Mouse (Mus musculus): Measurements from ENCODE around the gene Tmem141. TPM values are rescaled to one million over a fixed set of nuclear protein-coding genes. Genes with fewer than 3 reads are reported as not detected.

Gene Tmem141
- polyA plus RNA-seq, 1 experiment from 2014 or later, result 20.5 TPM

- Histone ChIP-seq H3K4me1 (ENCODE audit: control insufficient read depth, insufficient read depth, low read length) (no peaks in the 10 kb centered on the region), H3K4me2 (ENCODE audit: low read depth) (no peak overlapping the region), H3K27ac (ENCODE audit: low read depth, low read length) (no peak overlapping the region), H3K36me3 (ENCODE audit: control insufficient read depth, insufficient read depth, low read length) (peaks cover 32% of the 10 kb centered on the region), H3K9ac (ENCODE audit: low read length) (no peak overlapping the region), H3K9me3 (ENCODE audit: control insufficient read depth, low read length) (no peaks in the 10 kb centered on the region), H3K4me3 (ENCODE audit: low read depth, low read length) (no peak overlapping the region), H3K27me3 (ENCODE audit: control insufficient read depth, insufficient read depth, low read length) (no peaks in the 10 kb centered on the region)
- DNase-seq (ENCODE audit: low spot score), result no peak
- WGBS, result 96% methylated on average over 5 of the region's 5 CpGs
- no peak for ATAC-seq (ENCODE audit: insufficient read depth, low FRiP score, low TSS enrichment)
Measured at GRCm38 (mm10) chr2:25596765-25597510, 24.9 kb downstream of the Tmem141 start.

DNA sequence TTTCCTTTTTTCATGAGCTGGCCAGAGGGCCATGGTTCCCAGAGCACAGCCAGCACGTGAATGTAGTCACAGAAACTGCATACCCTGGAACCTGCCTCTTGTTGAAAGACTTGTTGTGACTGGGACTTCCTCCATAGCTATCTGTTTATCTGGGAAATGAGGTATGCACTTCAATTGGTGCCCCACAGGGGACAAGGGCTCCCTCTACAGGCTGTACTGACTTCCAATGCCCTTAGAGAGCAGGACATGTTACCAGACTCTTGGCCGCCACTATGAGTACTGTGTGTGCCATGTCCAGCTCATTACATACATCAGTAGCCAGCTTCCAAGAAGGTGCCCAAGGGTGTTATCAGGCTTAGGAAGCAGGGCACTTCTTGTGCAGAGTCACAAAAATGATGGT is 29.9 kb downstream of the Tmem141 start:
- Histone ChIP-seq H3K36me3 (ENCODE audit: control insufficient read depth, insufficient read depth, low read length) (peaks cover 13% of the 10 kb centered on the region), H3K4me1 (ENCODE audit: control insufficient read depth, insufficient read depth, low read length) (no peaks in the 10 kb centered on the region), H3K4me2 (ENCODE audit: low read depth) (no peak overlapping the region), H3K27me3 (ENCODE audit: control insufficient read depth, insufficient read depth, low read length) (no peaks in the 10 kb centered on the region), H3K4me3 (ENCODE audit: low read depth, low read length) (no peak overlapping the region), H3K27ac (ENCODE audit: low read depth, low read length) (no peak overlapping the region), H3K9ac (ENCODE audit: low read length) (no peak overlapping the region), H3K9me3 (ENCODE audit: control insufficient read depth, low read length) (no peaks in the 10 kb centered on the region)
- ATAC-seq (ENCODE audit: insufficient read depth, low FRiP score, low TSS enrichment), result no peak
- DNase-seq (ENCODE audit: low spot score), result no peak
- WGBS, result 79% methylated on average over 2 of the region's 2 CpGs

DNA sequence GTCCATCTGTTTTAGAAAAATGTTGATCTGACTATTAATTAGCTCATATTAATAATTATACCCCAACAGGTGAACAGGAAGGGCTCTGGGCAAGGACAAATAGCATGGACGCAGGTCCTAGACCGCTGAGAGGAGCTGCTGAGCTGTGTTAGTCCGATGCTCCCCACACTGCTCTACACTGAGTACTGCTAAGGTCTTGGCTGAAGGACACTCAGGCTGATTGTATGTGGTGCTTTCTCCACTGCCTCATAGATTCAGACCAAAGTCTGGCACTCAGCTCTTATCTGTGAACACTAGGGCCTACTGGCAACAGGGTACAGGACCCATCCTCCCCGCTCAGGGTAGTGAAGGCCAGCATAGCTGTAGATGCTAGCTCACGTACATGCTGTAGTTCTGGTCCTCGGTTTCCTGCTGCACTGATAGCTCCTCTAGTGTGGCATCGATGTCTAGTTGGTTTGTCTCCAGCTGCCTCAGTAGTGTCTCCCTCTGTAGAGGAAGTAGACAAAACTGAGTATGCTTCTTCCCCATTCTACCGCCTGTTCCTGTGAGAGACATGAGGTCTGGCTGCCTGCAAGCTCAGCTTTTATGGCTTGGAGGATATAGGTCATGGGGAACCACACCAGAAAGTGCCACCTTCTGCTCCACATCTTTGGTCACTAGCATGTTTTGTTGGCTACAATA is 33.4 kb downstream of the Tmem141 start:
- Histone ChIP-seq H3K27me3 (ENCODE audit: control insufficient read depth, insufficient read depth, low read length) (no peaks in the 10 kb centered on the region), H3K9me3 (ENCODE audit: control insufficient read depth, low read length) (no peaks in the 10 kb centered on the region), H3K4me2 (ENCODE audit: low read depth) (no peak overlapping the region), H3K4me1 (ENCODE audit: control insufficient read depth, insufficient read depth, low read length) (no peaks in the 10 kb centered on the region), H3K4me3 (ENCODE audit: low read depth, low read length) (no peak overlapping the region), H3K9ac (ENCODE audit: low read length) (no peak overlapping the region), H3K36me3 (ENCODE audit: control insufficient read depth, insufficient read depth, low read length) (peaks cover 14% of the 10 kb centered on the region), H3K27ac (ENCODE audit: low read depth, low read length) (no peak overlapping the region)
- ATAC-seq (ENCODE audit: insufficient read depth, low FRiP score, low TSS enrichment) (no peak), DNase-seq (ENCODE audit: low spot score) (no peak)
- WGBS, result 96% methylated on average over 8 of the region's 8 CpGs

DNA sequence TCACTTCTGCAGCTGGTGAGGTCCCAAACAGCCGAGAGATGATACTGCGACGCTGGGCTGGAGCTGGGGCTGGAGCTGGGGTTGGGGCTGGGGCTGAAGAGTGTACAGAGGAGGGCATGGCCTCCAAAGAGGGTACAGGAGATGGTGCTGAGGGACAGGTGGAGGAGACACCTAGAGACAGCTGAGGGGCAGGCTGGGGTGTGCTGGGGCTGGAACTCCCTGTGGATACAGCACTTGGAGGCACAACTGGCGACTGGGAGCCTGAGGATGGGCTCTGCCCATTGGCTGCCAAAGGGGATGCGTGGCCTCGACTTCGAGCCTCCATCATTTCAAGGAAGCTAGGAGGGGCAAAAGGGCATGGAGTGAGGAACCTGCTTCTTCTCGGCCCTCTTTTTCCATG is 34.5 kb downstream of the Tmem141 start:
- Histone ChIP-seq H3K9ac (ENCODE audit: low read length) (no peak overlapping the region), H3K9me3 (ENCODE audit: control insufficient read depth, low read length) (no peaks in the 10 kb centered on the region), H3K4me2 (ENCODE audit: low read depth) (no peak overlapping the region), H3K4me3 (ENCODE audit: low read depth, low read length) (no peak overlapping the region), H3K27me3 (ENCODE audit: control insufficient read depth, insufficient read depth, low read length) (no peaks in the 10 kb centered on the region), H3K4me1 (ENCODE audit: control insufficient read depth, insufficient read depth, low read length) (peaks cover 6% of the 10 kb centered on the region), H3K36me3 (ENCODE audit: control insufficient read depth, insufficient read depth, low read length) (peaks cover 9% of the 10 kb centered on the region), H3K27ac (ENCODE audit: low read depth, low read length) (no peak overlapping the region)
- ATAC-seq (ENCODE audit: insufficient read depth, low FRiP score, low TSS enrichment), result no peak
- DNase-seq (ENCODE audit: low spot score), result no peak
- WGBS, result 88% methylated on average over 8 of the region's 8 CpGs

- no peak overlapping the region for H3K9ac ChIP-seq (ENCODE audit: low read length)
- WGBS, result 96% methylated on average over 3 of the region's 3 CpGs
Measured at GRCm38 (mm10) chr2:25585601-25586000, 36.2 kb downstream of the Tmem141 start.

GRCm38 (mm10) chr2:25584856-25585255 is 36.9 kb downstream of the Tmem141 start:
- no peaks in the 10 kb centered on the region for H3K9me3 ChIP-seq (ENCODE audit: control insufficient read depth, low read length)
- peaks cover 7% of the 10 kb centered on the region; the same call in 1 of the 2 replicates for H3K36me3 ChIP-seq (ENCODE audit: control insufficient read depth, insufficient read depth, low read length)
- peaks cover 16% of the 10 kb centered on the region for H3K27me3 ChIP-seq (ENCODE audit: control insufficient read depth, insufficient read depth, low read length)
- DNase-seq (ENCODE audit: low spot score) (no peak), ATAC-seq (ENCODE audit: insufficient read depth, low FRiP score, low TSS enrichment) (no peak)
- no peak overlapping the region for H3K27ac ChIP-seq (ENCODE audit: low read depth, low read length)
- peaks cover 9% of the 10 kb centered on the region for H3K4me1 ChIP-seq (ENCODE audit: control insufficient read depth, insufficient read depth, low read length)
- no peak overlapping the region for H3K4me2 ChIP-seq (ENCODE audit: low read depth)
- H3K9ac ChIP-seq (ENCODE audit: low read length), result no peak overlapping the region
- 82% methylated on average over 4 of the region's 4 CpGs for WGBS
- no peak overlapping the region for H3K4me3 ChIP-seq (ENCODE audit: low read depth, low read length)

More at GRCm38 (mm10) chr2:25585601-25586000, 36.2 kb downstream of the Tmem141 start:
- Histone ChIP-seq H3K27ac (ENCODE audit: low read depth, low read length) (no peak overlapping the region), H3K4me1 (ENCODE audit: control insufficient read depth, insufficient read depth, low read length) (peaks cover 9% of the 10 kb centered on the region), H3K36me3 (ENCODE audit: control insufficient read depth, insufficient read depth, low read length) (peaks cover 7% of the 10 kb centered on the region; the same call in 1 of the 2 replicates), H3K9me3 (ENCODE audit: control insufficient read depth, low read length) (no peaks in the 10 kb centered on the region), H3K27me3 (ENCODE audit: control insufficient read depth, insufficient read depth, low read length) (peaks cover 8% of the 10 kb centered on the region), H3K4me2 (ENCODE audit: low read depth) (no peak overlapping the region), H3K4me3 (ENCODE audit: low read depth, low read length) (no peak overlapping the region)
- ATAC-seq (ENCODE audit: insufficient read depth, low FRiP score, low TSS enrichment) (no peak), DNase-seq (ENCODE audit: low spot score) (no peak)

DNA sequence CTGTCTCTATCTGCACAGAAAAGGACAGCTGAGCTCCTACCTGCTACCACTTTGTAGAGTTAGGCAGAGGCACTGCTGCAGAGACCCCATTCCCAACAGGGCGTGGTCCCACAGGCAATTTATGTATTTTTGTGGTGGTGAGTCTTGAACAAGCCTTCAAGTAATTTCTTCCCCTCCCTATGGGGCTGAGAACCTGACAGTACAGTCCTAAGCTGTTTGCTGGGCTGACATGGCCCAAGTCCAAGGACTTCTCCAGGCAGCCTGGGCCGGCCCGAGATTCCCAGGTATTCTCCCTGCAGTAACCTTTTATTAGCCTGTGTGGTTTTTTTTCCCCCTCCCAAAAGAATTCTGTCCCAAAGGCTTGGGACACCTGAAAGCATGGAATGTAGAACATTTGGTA is 37.7 kb downstream of the Tmem141 start:
- WGBS, result 96% methylated on average over 3 of the region's 3 CpGs
- Histone ChIP-seq H3K27me3 (ENCODE audit: control insufficient read depth, insufficient read depth, low read length) (peaks cover 23% of the 10 kb centered on the region), H3K4me3 (ENCODE audit: low read depth, low read length) (no peak overlapping the region), H3K4me1 (ENCODE audit: control insufficient read depth, insufficient read depth, low read length) (peaks cover 15% of the 10 kb centered on the region), H3K36me3 (ENCODE audit: control insufficient read depth, insufficient read depth, low read length) (peaks cover 7% of the 10 kb centered on the region; the same call in 1 of the 2 replicates), H3K9me3 (ENCODE audit: control insufficient read depth, low read length) (no peaks in the 10 kb centered on the region), H3K27ac (ENCODE audit: low read depth, low read length) (no peak overlapping the region), H3K9ac (ENCODE audit: low read length) (no peak overlapping the region), H3K4me2 (ENCODE audit: low read depth) (no peak overlapping the region)
- ATAC-seq (ENCODE audit: insufficient read depth, low FRiP score, low TSS enrichment), result no peak
- no peak for DNase-seq (ENCODE audit: low spot score)

DNA sequence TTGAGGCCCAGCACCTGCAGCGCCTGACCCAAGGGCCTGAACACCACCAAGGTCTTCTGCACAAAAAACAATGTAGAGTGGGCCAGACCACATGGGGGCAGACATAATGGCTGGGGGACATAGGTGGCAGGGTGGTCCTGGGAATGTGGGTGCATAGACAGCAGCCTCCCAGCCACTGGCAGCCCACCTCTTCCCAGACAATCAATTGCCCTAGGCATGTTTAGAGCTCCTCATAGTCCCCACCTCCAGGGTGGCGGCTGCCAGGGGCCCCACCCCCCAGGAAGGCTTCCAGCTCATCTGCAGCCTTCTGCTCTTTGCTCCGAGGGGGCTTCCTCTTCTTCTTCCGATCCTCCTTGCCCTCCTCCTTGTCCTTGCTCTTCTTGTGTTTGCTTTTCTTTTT is 38.2 kb downstream of the Tmem141 start:
- DNase-seq (ENCODE audit: low spot score) (no peak), ATAC-seq (ENCODE audit: insufficient read depth, low FRiP score, low TSS enrichment) (no peak)
- no peaks in the 10 kb centered on the region for H3K9me3 ChIP-seq (ENCODE audit: control insufficient read depth, low read length)
- peaks cover 16% of the 10 kb centered on the region for H3K4me1 ChIP-seq (ENCODE audit: control insufficient read depth, insufficient read depth, low read length)
- WGBS, result 80% methylated on average over 4 of the region's 4 CpGs
- H3K27me3 ChIP-seq (ENCODE audit: control insufficient read depth, insufficient read depth, low read length), result peaks cover 28% of the 10 kb centered on the region
- H3K4me2 ChIP-seq (ENCODE audit: low read depth), result no peak overlapping the region
- H3K36me3 ChIP-seq (ENCODE audit: control insufficient read depth, insufficient read depth, low read length), result peaks cover 7% of the 10 kb centered on the region; the same call in 1 of the 2 replicates
- no peak overlapping the region for H3K27ac ChIP-seq (ENCODE audit: low read depth, low read length)
- no peak overlapping the region for H3K4me3 ChIP-seq (ENCODE audit: low read depth, low read length)
- no peak overlapping the region for H3K9ac ChIP-seq (ENCODE audit: low read length)

GRCm38 (mm10) chr2:25583120-25583481 is 38.7 kb downstream of the Tmem141 start:
- DNase-seq (ENCODE audit: low spot score), result no peak
- Histone ChIP-seq H3K9me3 (ENCODE audit: control insufficient read depth, low read length) (no peaks in the 10 kb centered on the region), H3K27ac (ENCODE audit: low read depth, low read length) (no peak overlapping the region), H3K4me1 (ENCODE audit: control insufficient read depth, insufficient read depth, low read length) (peaks cover 20% of the 10 kb centered on the region), H3K36me3 (ENCODE audit: control insufficient read depth, insufficient read depth, low read length) (peaks cover 7% of the 10 kb centered on the region; the same call in 1 of the 2 replicates), H3K9ac (ENCODE audit: low read length) (no peak overlapping the region), H3K4me3 (ENCODE audit: low read depth, low read length) (no peak overlapping the region), H3K27me3 (ENCODE audit: control insufficient read depth, insufficient read depth, low read length) (peaks cover 33% of the 10 kb centered on the region), H3K4me2 (ENCODE audit: low read depth) (no peak overlapping the region)
- ATAC-seq (ENCODE audit: insufficient read depth, low FRiP score, low TSS enrichment), result no peak
- WGBS, result 87% methylated on average over 6 of the region's 6 CpGs
